Comparison of ENCODE assay signal across 9 mouse cellular contexts in genomic region chr16:91441366-91441765, GRCm38 (mm10). TPM values are rescaled to one million over a fixed set of nuclear protein-coding genes. Genes with fewer than 3 reads are reported as not detected.
DNase-seq lines count a peak whose midpoint lies in the region; ATAC-seq and TF ChIP-seq lines count a peak whose summit lies in the region.
"Had no signal": no experiment of that assay in that cellular context is flagged by ENCODE, and none has a peak within 500 bp of the region (broad histone marks: within the 10 kb centered on the region; RNA-seq: fewer than 3 reads in every experiment).

No protein-coding gene starts in this region.

- no peak for TF ChIP-seq POLR2A in bone marrow, adult 2 months (IDR thresholded peaks at IDR 0.05; ENCODE audit: borderline replicate concordance, control insufficient read depth, low read depth, low read length)

- H3K4me2 ChIP-seq in forebrain, postnatal 0 days (ENCODE audit: low read depth): no peak overlapping the region
- no peak overlapping the region for H3K4me2 ChIP-seq in heart, embryonic 11.5 days

- H3K4me3 ChIP-seq in forebrain, embryonic 10.5 days: no peak overlapping the region
- H3K4me3 ChIP-seq in forebrain, postnatal 0 days (ENCODE audit: low read depth, low read length): no peak overlapping the region
- no peak overlapping the region for H3K4me3 ChIP-seq in bone marrow, adult 2 months (replicated peaks; ENCODE audit: control insufficient read depth, low read depth, low read length)
- no peak overlapping the region for H3K4me3 ChIP-seq in heart, embryonic 11.5 days (ENCODE audit: low read depth, low read length)

- H3K9ac ChIP-seq in forebrain, postnatal 0 days: no peak overlapping the region
- H3K9ac ChIP-seq in heart, embryonic 11.5 days (ENCODE audit: low read depth, low read length): no peak overlapping the region

- H3K27ac ChIP-seq in forebrain, embryonic 10.5 days: peak overlapping the region; percentile 20; the same call in 1 of the 2 replicates
- no peak overlapping the region for H3K27ac ChIP-seq in forebrain, postnatal 0 days (ENCODE audit: low read depth, low read length)
- H3K27ac ChIP-seq in bone marrow, adult 2 months (ENCODE audit: control insufficient read depth, insufficient read depth, low read depth, low read length, poor library complexity): peak overlapping the region; percentile 95; the same call in 1 of the 2 replicates
- H3K27ac ChIP-seq in heart, embryonic 11.5 days (ENCODE audit: low read depth, low read length): peak overlapping the region; percentile 81

- peaks cover 16% of the 10 kb centered on the region for H3K4me1 ChIP-seq in forebrain, embryonic 10.5 days
- H3K4me1 ChIP-seq in forebrain, postnatal 0 days (ENCODE audit: insufficient read depth): no peaks in the 10 kb centered on the region
- peaks cover 3% of the 10 kb centered on the region for H3K4me1 ChIP-seq in bone marrow, adult 2 months (ENCODE audit: control insufficient read depth, insufficient read depth, low read length)
- H3K4me1 ChIP-seq in heart, embryonic 11.5 days (ENCODE audit: control insufficient read depth, insufficient read depth, low read length): no peaks in the 10 kb centered on the region

- H3K9me3 ChIP-seq in forebrain, embryonic 10.5 days: no peaks in the 10 kb centered on the region
- H3K9me3 ChIP-seq in forebrain, postnatal 0 days (ENCODE audit: low read length): no peaks in the 10 kb centered on the region
- no peaks in the 10 kb centered on the region for H3K9me3 ChIP-seq in heart, embryonic 11.5 days (replicated peaks; ENCODE audit: control insufficient read depth, low read length)

- H3K36me3 ChIP-seq in forebrain, embryonic 10.5 days (replicated peaks): no peaks in the 10 kb centered on the region
- no peaks in the 10 kb centered on the region for H3K36me3 ChIP-seq in forebrain, postnatal 0 days (ENCODE audit: insufficient read depth)
- no peaks in the 10 kb centered on the region for H3K36me3 ChIP-seq in heart, embryonic 11.5 days (ENCODE audit: control insufficient read depth, insufficient read depth, low read length)

- no peaks in the 10 kb centered on the region for H3K27me3 ChIP-seq in forebrain, embryonic 10.5 days (ENCODE audit: poor library complexity, severe bottlenecking)
- no peaks in the 10 kb centered on the region for H3K27me3 ChIP-seq in forebrain, postnatal 0 days (ENCODE audit: insufficient read depth, low read length)
- H3K27me3 ChIP-seq in heart, embryonic 11.5 days (ENCODE audit: control insufficient read depth, insufficient read depth, low read length): no peaks in the 10 kb centered on the region

- WGBS in forebrain, embryonic 10.5 days: 78% methylated on average over 7 of the region's 7 CpGs
- WGBS in forebrain, postnatal 0 days: 66% methylated on average over 7 of the region's 7 CpGs
- 15% methylated on average over 7 of the region's 7 CpGs for WGBS in bone marrow, adult 2 months
- WGBS in heart, embryonic 11.5 days (ENCODE audit: insufficient replicate concordance): 34% methylated on average over 7 of the region's 7 CpGs

- no peak for DNase-seq in forebrain, embryonic 10.5 days (ENCODE audit: extremely low spot score, low spot score)
- no peak for DNase-seq in forebrain, postnatal 0 days
- DNase-seq in kidney, postnatal 4 days: peak; percentile 59 to 70
- DNase-seq in skeletal muscle tissue, adult 2 months (ENCODE audit: low read depth, low spot score): peak; percentile 70
- no peak for DNase-seq in cerebellum, adult 11 months
- no peak for DNase-seq in left cerebral cortex, adult 11 months (ENCODE audit: low spot score)

- no peak for ATAC-seq in forebrain, postnatal 0 days
- peak; percentile 90 for ATAC-seq in heart, embryonic 11.5 days (replicated peaks; ENCODE audit: insufficient number of reproducible peaks, low FRiP score, low TSS enrichment)

- TF ChIP-seq CTCF in forebrain, postnatal 0 days (IDR thresholded peaks at IDR 0.05; ENCODE audit: low read depth): no peak
- TF ChIP-seq CTCF in bone marrow, adult 2 months (IDR thresholded peaks at IDR 0.05; ENCODE audit: control insufficient read depth, insufficient read depth, low read length): no peak

RNA-seq across cellular contexts. Expression of gene Il10rb, which starts 35.4 kb away (rescaled TPM):
- polyA plus RNA-seq in forebrain, embryonic 10.5 days (2016; fragmentation: Nextera tagmentation; extraction: Ambion mirVana): 4.7 and 5.8 TPM in 2 replicates
- 5.0 and 7.9 TPM in 2 replicates for total RNA-seq in forebrain, postnatal 0 days (2014; rRNA removed)
- 9.2 and 11.1 TPM in 2 replicates for polyA plus RNA-seq in forebrain, postnatal 0 days (2015; fragmentation: Nextera tagmentation; extraction: Ambion mirVana)
- 24.1 and 25.9 TPM in 2 replicates for polyA plus RNA-seq in bone marrow, adult 2 months (2011; ENCODE audit: insufficient read depth, insufficient read length, low replicate concordance, missing spikeins)
- polyA plus RNA-seq in heart, embryonic 11.5 days (2014; fragmentation: Nextera tagmentation; extraction: Ambion mirVana): 38.6 and 46.9 TPM in 2 replicates

RNA-seq across cellular contexts. Expression of gene Ifnar1, which starts 43.7 kb away (rescaled TPM):
- 48.3 and 52.7 TPM in 2 replicates for polyA plus RNA-seq in forebrain, embryonic 10.5 days (2016; fragmentation: Nextera tagmentation; extraction: Ambion mirVana)
- total RNA-seq in forebrain, postnatal 0 days (2014; rRNA removed): 76.7 and 82.6 TPM in 2 replicates
- 22.7 and 33.6 TPM in 2 replicates for polyA plus RNA-seq in forebrain, postnatal 0 days (2015; fragmentation: Nextera tagmentation; extraction: Ambion mirVana)
- 10.3 and 15.9 TPM in 2 replicates for polyA plus RNA-seq in bone marrow, adult 2 months (2011; ENCODE audit: insufficient read depth, insufficient read length, low replicate concordance, missing spikeins)
- 37.1 and 38.6 TPM in 2 replicates for polyA plus RNA-seq in heart, embryonic 11.5 days (2014; fragmentation: Nextera tagmentation; extraction: Ambion mirVana)

RNA-seq across cellular contexts. Expression of gene Gm21970, which starts 49.8 kb away (rescaled TPM):
- not detected in 2 replicates for polyA plus RNA-seq in forebrain, embryonic 10.5 days (2016; fragmentation: Nextera tagmentation; extraction: Ambion mirVana)
- 6.1 TPM in 1 of 2 replicates, not detected in the other for total RNA-seq in forebrain, postnatal 0 days (2014; rRNA removed)
- not detected in 2 replicates for polyA plus RNA-seq in forebrain, postnatal 0 days (2015; fragmentation: Nextera tagmentation; extraction: Ambion mirVana)
- polyA plus RNA-seq in bone marrow, adult 2 months (2011; ENCODE audit: insufficient read depth, insufficient read length, low replicate concordance, missing spikeins): not detected in 2 replicates
- polyA plus RNA-seq in heart, embryonic 11.5 days (2014; fragmentation: Nextera tagmentation; extraction: Ambion mirVana): not detected in 2 replicates
- total RNA-seq: neutrophil, adult 5-6 weeks had no signal

Comparison
In these comparisons a context has a peak if more than half of its experiments do, and no peak if none do; other contexts are left out.
1. DNase-seq: peak in kidney, postnatal 4 days (2 of 2) and skeletal muscle tissue, adult 2 months (single experiment); none in forebrain, embryonic 10.5 days (single experiment), forebrain, postnatal 0 days (single experiment), cerebellum, adult 11 months (single experiment) and left cerebral cortex, adult 11 months (single experiment).